Mouse (Mus musculus) CH12.LX (cell line): ENCODE measurements around the gene Apol7e.

ENCODE experiments used
- CHD1 ChIP-seq: IDR thresholded peaks from 2 replicates; pipeline ENCODE4 v1.6.1; 2012; ENCODE audit warnings: low read depth, low read length, improper control_type of control experiment, inconsistent platforms
- CHD2 ChIP-seq: IDR thresholded peaks from 2 replicates; pipeline ENCODE4 v1.6.1; 2011; ENCODE audit warnings: low read length, improper control_type of control experiment
- CTCF ChIP-seq, 2 experiments: IDR thresholded peaks in 1 of 2; conservative IDR thresholded peaks in 1 of 2; 2 replicates each; pipeline ENCODE4 v1.5.1; 2011 to 2012; ENCODE audit warnings: low read depth in 2 of 2, low read length in 2 of 2, improper control_type of control experiment in 1 of 2, inconsistent platforms in 1 of 2, mild to moderate bottlenecking in 1 of 2, moderate library complexity in 1 of 2
- ELF1 ChIP-seq: IDR thresholded peaks from 2 replicates; pipeline ENCODE4 v1.6.1; 2014; ENCODE audit warnings: low read depth, mild to moderate bottlenecking, inconsistent platforms, low read length, improper control_type of control experiment
- ETS1 ChIP-seq: conservative IDR thresholded peaks from 2 replicates; pipeline ENCODE4 v1.6.1; 2012; ENCODE audit warnings: low read depth, mild to moderate bottlenecking, inconsistent platforms, low read length, improper control_type of control experiment, moderate library complexity
- IRF4 ChIP-seq: IDR thresholded peaks from 2 replicates; pipeline ENCODE4 v1.6.1; 2014; ENCODE audit warnings: low read depth, mild to moderate bottlenecking, inconsistent platforms, low read length, improper control_type of control experiment
- MXI1 ChIP-seq: IDR thresholded peaks from 2 replicates; pipeline ENCODE4 v1.6.1; 2011; ENCODE audit warnings: mild to moderate bottlenecking, low read depth, low read length, improper control_type of control experiment
- PAX5 ChIP-seq: IDR thresholded peaks from 2 replicates; pipeline ENCODE4 v1.6.1; 2012; ENCODE audit warnings: low read length, inconsistent platforms, mixed read lengths
- POLR2A ChIP-seq: IDR thresholded peaks from 2 replicates; pipeline ENCODE4 v1.6.1; 2011; ENCODE audit warnings: low read depth, mild to moderate bottlenecking, improper control_type of control experiment, low read length
- TCF12 ChIP-seq: IDR thresholded peaks from 2 replicates; pipeline ENCODE4 v1.6.1; 2014; ENCODE audit warnings: low read depth, mild to moderate bottlenecking, inconsistent platforms, low read length, improper control_type of control experiment
- UBTF ChIP-seq: IDR thresholded peaks from 2 replicates; pipeline ENCODE4 v1.6.1; 2012; ENCODE audit warnings: low read depth, mild to moderate bottlenecking, inconsistent platforms, low read length, improper control_type of control experiment, moderate library complexity
- ZKSCAN1 ChIP-seq: IDR thresholded peaks from 2 replicates; pipeline ENCODE4 v1.6.1; 2012; ENCODE audit warnings: low read depth, inconsistent platforms, low read length, improper control_type of control experiment, borderline replicate concordance

- TF ChIP-seq ELF1 (no peak), MXI1 (no peak), CHD1 (no peak), UBTF (no peak), CHD2 (no peak), POLR2A (no peak), IRF4 (no peak), CTCF (conservative IDR thresholded peaks at IDR 0.05 in 1 of 2, IDR thresholded peaks at IDR 0.05 in 1 of 2; ENCODE audit: low read depth in 2 of 2, low read length in 2 of 2) (no peak), ETS1 (no peak), ZKSCAN1 (no peak), PAX5 (no peak), TCF12 (no peak)
Measured at GRCm38 (mm10) chr15:77748414-77748813, 49.8 kb downstream of the Apol7e start.
